Mouse (Mus musculus) myocyte (in vitro differentiated cells): Measurements from ENCODE around the gene Cldn19. TPM values are rescaled to one million over a fixed set of nuclear protein-coding genes. Genes with fewer than 3 reads are reported as not detected.

Source experiments
- H3K27me3 ChIP-seq: one replicate; pipeline ENCODE4 v1.6.1; 2011; ENCODE audit not compliant: control insufficient read depth, insufficient read depth, insufficient read length
- H3K36me3 ChIP-seq: one replicate; pipeline ENCODE4 v1.6.1; 2011; ENCODE audit not compliant: control insufficient read depth, insufficient read depth
- H3K4me2 ChIP-seq: one replicate; pipeline ENCODE4 v1.6.1; 2011; ENCODE audit warnings: low read depth, control low read depth
- H3K4me3 ChIP-seq: one replicate; pipeline ENCODE4 v1.5.1; 2011; ENCODE audit warnings: mild to moderate bottlenecking, control low read depth, moderate library complexity
- H3K79me2 ChIP-seq: one replicate; pipeline ENCODE4 v1.6.1; 2011; ENCODE audit not compliant: control insufficient read depth, insufficient read depth
- H3ac ChIP-seq: one replicate; pipeline ENCODE4 v1.6.1; 2011; ENCODE audit not compliant: control insufficient read depth, insufficient read length
- CEBPB ChIP-seq: IDR thresholded peaks from 2 replicates; pipeline ENCODE4 v1.6.1; 2011; ENCODE audit warnings: mild to moderate bottlenecking, moderate library complexity; ENCODE audit not compliant: poor library complexity, insufficient read depth, severe bottlenecking
- E2F4 ChIP-seq: IDR thresholded peaks from one replicate; pipeline ENCODE4 v1.6.1; 2011; ENCODE audit warnings: mild to moderate bottlenecking, control low read depth, moderate library complexity; ENCODE audit not compliant: insufficient read depth
- MAX ChIP-seq: IDR thresholded peaks from one replicate; pipeline ENCODE4 v1.6.1; 2011; ENCODE audit warnings: low read depth, mild to moderate bottlenecking, control low read depth
- MYOD1 ChIP-seq, 3 experiments: IDR thresholded peaks; one replicate each; pipeline ENCODE4 v1.6.1; 2011; ENCODE audit warnings: control low read depth in 2 of 3, low read depth in 2 of 3, mild to moderate bottlenecking in 2 of 3, moderate library complexity in 1 of 3; ENCODE audit not compliant: insufficient read length in 2 of 3, control insufficient read depth in 1 of 3
- MYOG ChIP-seq, 3 experiments: IDR thresholded peaks; one replicate each; pipeline ENCODE4 v1.6.1; 2011; ENCODE audit warnings: control low read depth in 2 of 3, low read depth in 2 of 3, mild to moderate bottlenecking in 2 of 3; ENCODE audit not compliant: insufficient read length in 2 of 3, control insufficient read depth in 1 of 3, insufficient read depth in 1 of 3
- POLR2A ChIP-seq: IDR thresholded peaks from one replicate; pipeline ENCODE4 v1.6.1; 2011; ENCODE audit warnings: low read depth, mild to moderate bottlenecking, control low read depth, moderate library complexity; ENCODE audit not compliant: insufficient read length
- POLR2AphosphoS2 ChIP-seq: IDR thresholded peaks from one replicate; pipeline ENCODE4 v1.6.1; 2011; ENCODE audit warnings: low read depth, control low read depth; ENCODE audit not compliant: insufficient read length
- REST ChIP-seq: IDR thresholded peaks from one replicate; pipeline ENCODE4 v1.6.1; 2011; ENCODE audit warnings: mild to moderate bottlenecking, control low read depth, moderate library complexity; ENCODE audit not compliant: insufficient read depth, insufficient read length
- SRF ChIP-seq: IDR thresholded peaks from one replicate; pipeline ENCODE4 v1.6.1; 2011; ENCODE audit warnings: low read depth; ENCODE audit not compliant: control insufficient read depth, insufficient read length
- TCF12 ChIP-seq: IDR thresholded peaks from one replicate; pipeline ENCODE4 v1.6.1; 2011; ENCODE audit warnings: mild to moderate bottlenecking, control low read depth; ENCODE audit not compliant: poor library complexity, insufficient read depth, severe bottlenecking
- TCF3 ChIP-seq: IDR thresholded peaks from one replicate; pipeline ENCODE4 v1.6.1; 2011; ENCODE audit warnings: low read depth, control low read depth; ENCODE audit not compliant: insufficient read length
- USF1 ChIP-seq: IDR thresholded peaks from one replicate; pipeline ENCODE4 v1.6.1; 2011; ENCODE audit warnings: low read depth, mild to moderate bottlenecking, control low read depth, moderate library complexity
- polyA plus RNA-seq: library from polyadenylated mRNA; unstranded; fragments of >200 nt; fragmentation: generic; extraction: Trizol; gene quantifications from one replicate; pipeline ENCODE4 v1.2.1, GENCODE M21; 2012; ENCODE audit warnings: missing spikeins

The Cldn19 gene
- polyA plus RNA-seq, 1 experiment: 0.01 TPM

DNA sequence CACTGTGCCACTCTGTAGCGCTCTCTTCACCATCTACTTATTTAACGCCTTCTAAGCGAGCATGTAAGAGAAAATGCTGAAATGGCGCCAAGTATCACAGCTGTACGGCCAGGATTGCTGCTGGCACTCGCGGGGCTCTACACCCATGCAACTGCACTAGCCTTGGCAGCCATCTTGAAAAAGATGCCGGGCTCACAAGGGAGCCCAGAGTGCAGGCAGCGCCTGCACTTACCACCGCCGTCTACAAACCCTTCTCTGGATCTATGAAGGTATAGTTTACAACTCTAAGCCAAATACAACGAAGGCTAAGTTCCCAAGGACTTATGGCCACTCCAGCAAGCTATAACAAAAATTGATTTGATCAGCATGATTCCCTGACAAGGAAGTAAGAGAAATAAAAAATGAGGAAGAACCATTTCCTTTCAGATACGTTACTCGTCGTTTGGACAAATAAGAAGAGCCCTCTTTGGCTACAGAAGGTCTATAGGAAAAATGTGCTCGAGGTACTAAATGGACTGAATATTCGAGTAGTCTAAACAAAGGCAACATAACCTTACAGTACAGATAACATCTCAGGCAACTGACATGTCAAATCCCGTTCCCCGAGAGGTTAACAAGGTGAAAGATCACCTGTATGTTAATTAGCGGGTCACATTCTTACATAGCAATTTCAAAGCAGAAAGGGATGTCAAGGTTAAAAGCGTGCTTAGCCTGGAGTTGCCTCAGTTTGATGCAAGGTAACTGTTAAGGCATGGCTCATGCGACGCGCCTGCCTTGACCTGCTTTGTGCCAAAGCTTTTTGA is 37.8 kb downstream of the Cldn19 start:
- peak overlapping the region; percentile 86 for H3K4me3 ChIP-seq
- no peaks in the 10 kb centered on the region for H3K27me3 ChIP-seq
- H3ac ChIP-seq: peak overlapping the region; percentile 99
- peaks cover 61% of the 10 kb centered on the region for H3K79me2 ChIP-seq
- peak overlapping the region; percentile 92 for H3K4me2 ChIP-seq
- no peak for TF ChIP-seq TCF12
- TF ChIP-seq REST: no peak
- TF ChIP-seq MYOG (IDR thresholded peaks at IDR 0.05; ENCODE audit: control insufficient read depth in 1 of 3, insufficient read depth in 1 of 3, insufficient read length in 2 of 3, low read depth in 2 of 3): peak in 2 of 3 experiments; percentile 14 to 43
- no peak for TF ChIP-seq POLR2A
- no peak for TF ChIP-seq USF1
- TF ChIP-seq MYOD1 (IDR thresholded peaks at IDR 0.05; ENCODE audit: control insufficient read depth in 1 of 3, insufficient read length in 2 of 3, low read depth in 2 of 3): no peak
- peak; percentile 15 for TF ChIP-seq POLR2AphosphoS2
- no peak for TF ChIP-seq MAX
- no peak for TF ChIP-seq SRF
- H3K36me3 ChIP-seq: peaks cover 16% of the 10 kb centered on the region

DNA sequence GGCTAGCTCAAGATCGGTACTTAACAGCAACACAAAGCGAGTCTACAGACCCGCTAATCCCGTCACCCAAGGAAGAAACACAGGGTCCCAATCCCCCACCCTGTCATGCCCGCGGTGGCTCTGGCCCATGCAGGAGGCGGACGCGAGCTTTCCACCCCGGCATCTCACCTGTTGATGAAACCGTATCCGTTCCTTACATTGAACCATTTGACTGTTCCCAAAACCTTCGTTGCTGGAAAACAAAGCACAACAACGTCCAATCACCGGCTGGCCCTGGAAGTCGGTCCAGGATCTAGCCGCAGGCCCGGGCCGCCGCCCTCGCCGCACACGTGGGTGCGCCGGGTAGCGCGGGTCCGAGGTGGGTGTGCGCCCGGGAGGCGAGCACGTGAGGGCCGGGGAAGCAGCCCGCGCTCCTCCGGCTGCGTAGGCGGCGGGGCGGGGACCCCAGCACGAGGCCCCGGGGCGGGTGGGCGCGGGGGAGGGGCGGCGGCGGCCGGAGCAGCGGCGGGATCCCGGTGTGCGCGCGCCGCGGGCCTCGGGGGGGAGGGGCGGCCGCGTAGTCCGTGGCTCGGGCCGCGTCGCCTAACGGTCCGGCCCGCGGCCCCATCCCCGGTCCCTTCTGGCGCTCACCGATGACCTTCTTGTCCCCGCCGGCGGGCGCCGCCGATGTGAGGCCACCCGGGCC is 38.5 kb downstream of the Cldn19 start:
- Histone ChIP-seq H3ac (peak overlapping the region; percentile 99), H3K4me2 (peak overlapping the region; percentile 92), H3K36me3 (peaks cover 16% of the 10 kb centered on the region), H3K4me3 (peak overlapping the region; percentile 86), H3K27me3 (no peaks in the 10 kb centered on the region), H3K79me2 (peaks cover 54% of the 10 kb centered on the region)
- TF ChIP-seq CEBPB (no peak), MYOD1 (IDR thresholded peaks at IDR 0.05; ENCODE audit: control insufficient read depth in 1 of 3, insufficient read length in 2 of 3, low read depth in 2 of 3) (no peak), MYOG (IDR thresholded peaks at IDR 0.05; ENCODE audit: control insufficient read depth in 1 of 3, insufficient read depth in 1 of 3, insufficient read length in 2 of 3, low read depth in 2 of 3) (no peak), SRF (no peak), POLR2A (peak; percentile 42), E2F4 (no peak), TCF3 (no peak), USF1 (no peak), TCF12 (no peak), MAX (no peak), POLR2AphosphoS2 (peak; percentile 58), REST (no peak)

DNA sequence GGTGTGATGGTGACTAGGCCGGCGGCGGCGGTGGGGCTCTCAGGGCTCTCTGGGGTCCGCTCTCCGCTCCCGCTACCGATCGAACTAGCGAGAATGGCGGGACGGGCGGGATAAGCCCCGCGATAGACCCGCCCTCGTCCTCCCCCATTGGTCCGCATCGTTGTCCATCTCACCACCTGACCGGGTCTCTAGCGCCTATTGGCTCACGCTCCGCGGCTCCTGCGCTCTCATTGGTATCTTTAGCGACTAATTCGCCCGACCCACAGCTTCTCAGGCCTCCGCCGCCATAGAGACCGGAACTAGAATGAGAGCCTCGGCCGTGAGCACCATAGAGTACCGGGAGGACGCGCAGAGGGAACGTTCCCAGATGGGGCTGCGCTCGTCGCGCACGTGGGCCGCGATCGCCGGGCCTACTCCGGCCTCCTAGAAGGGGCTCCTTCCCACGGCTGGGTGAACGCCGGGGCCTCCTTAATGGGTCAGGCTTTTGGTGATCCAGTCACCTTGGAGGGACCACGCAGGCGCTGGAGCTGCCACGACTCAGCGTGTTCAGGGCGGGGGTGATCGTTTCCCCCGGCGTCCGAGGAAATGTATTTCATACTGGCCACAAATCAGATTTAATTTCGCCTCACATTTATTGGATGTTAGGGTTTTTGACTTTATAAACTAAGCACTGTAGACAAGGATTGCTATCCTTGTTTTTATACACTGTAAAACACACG is 39.4 kb downstream of the Cldn19 start, which contains the start of gene Ybx1:
Gene Ybx1 (minus strand): TSS at position 190 of the 719 bp plus-strand sequence.
- Histone ChIP-seq H3K4me3 (peak within 1 kb of the TSS; percentile 86), H3K36me3 (peaks cover 16% of the 10 kb centered on the region), H3K79me2 (peaks cover 46% of the 10 kb centered on the region), H3ac (peak within 1 kb of the TSS; percentile 99), H3K4me2 (peak within 1 kb of the TSS; percentile 98), H3K27me3 (no peaks in the 10 kb centered on the region)
- TF ChIP-seq MYOD1 (IDR thresholded peaks at IDR 0.05; ENCODE audit: control insufficient read depth in 1 of 3, insufficient read length in 2 of 3, low read depth in 2 of 3) (no peak), POLR2A (peak; percentile 74), USF1 (peak; percentile 91), MYOG (IDR thresholded peaks at IDR 0.05; ENCODE audit: control insufficient read depth in 1 of 3, insufficient read depth in 1 of 3, insufficient read length in 2 of 3, low read depth in 2 of 3) (no peak), MAX (peak; percentile 12), POLR2AphosphoS2 (peak; percentile 67), SRF (no peak), CEBPB (no peak), TCF12 (no peak), E2F4 (peak; percentile 61), REST (peak; percentile 24), TCF3 (no peak)

DNA sequence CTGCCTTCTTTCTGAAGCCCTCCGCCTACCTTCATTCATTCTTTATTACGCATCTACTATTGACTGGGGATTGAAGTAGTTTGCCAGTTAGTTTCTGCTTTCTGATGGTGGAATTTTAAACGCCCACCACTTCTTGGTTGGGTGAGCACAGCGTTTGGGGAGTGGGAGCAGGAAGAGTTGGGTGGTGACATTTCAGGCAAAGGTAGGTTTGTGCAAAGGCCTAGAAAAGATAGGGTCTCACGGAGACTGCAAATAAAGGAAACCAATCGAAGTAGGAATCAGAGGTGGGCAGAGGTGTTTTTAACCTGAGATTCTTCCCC is 39.9 kb downstream of the Cldn19 start:
- Histone ChIP-seq H3ac (peak overlapping the region; percentile 99), H3K4me3 (peak overlapping the region; percentile 86), H3K79me2 (peaks cover 41% of the 10 kb centered on the region), H3K27me3 (no peaks in the 10 kb centered on the region), H3K36me3 (peaks cover 10% of the 10 kb centered on the region), H3K4me2 (peak overlapping the region; percentile 98)
- TF ChIP-seq TCF3 (no peak), SRF (no peak), USF1 (no peak), POLR2A (no peak), E2F4 (no peak), CEBPB (no peak), MYOD1 (IDR thresholded peaks at IDR 0.05; ENCODE audit: control insufficient read depth in 1 of 3, insufficient read length in 2 of 3, low read depth in 2 of 3) (no peak), POLR2AphosphoS2 (no peak), REST (no peak)
